Mouse (Mus musculus) intestine, embryonic 15.5 days (tissue): ENCODE results near the gene Plpp7. TPM values are rescaled to one million over a fixed set of nuclear protein-coding genes. Genes with fewer than 3 reads are reported as not detected.

Experiments
- ATAC-seq: fragments of 200-750 bp; cut with Nextera tagmentation; 2 replicates; pipeline ENCODE4 v1.8.0; 2017; ENCODE audit warnings: moderate TSS enrichment, moderate library complexity
- H3K27ac ChIP-seq: fragments of 300-500 bp; sonication (generic); 2 replicates; pipeline ENCODE4 v1.5.1; 2015; ENCODE audit warnings: mild to moderate bottlenecking, inconsistent platforms
- H3K27me3 ChIP-seq: fragments of 300-500 bp; sonication (generic); replicated peaks from 2 replicates; pipeline ENCODE4 v1.6.1; 2015; ENCODE audit warnings: inconsistent platforms
- H3K36me3 ChIP-seq: fragments of 300-500 bp; sonication (generic); 2 replicates; pipeline ENCODE4 v1.6.1; 2015; ENCODE audit warnings: inconsistent platforms
- H3K4me1 ChIP-seq: fragments of 300-500 bp; sonication (generic); replicated peaks from 2 replicates; pipeline ENCODE4 v1.6.1; 2015; ENCODE audit warnings: inconsistent platforms
- H3K4me2 ChIP-seq: fragments of 300-500 bp; sonication (generic); replicated peaks from 2 replicates; pipeline ENCODE4 v1.6.1; 2015; ENCODE audit warnings: mild to moderate bottlenecking, inconsistent platforms
- H3K4me3 ChIP-seq: fragments of 300-500 bp; sonication (generic); replicated peaks from 2 replicates; pipeline ENCODE4 v1.5.1; 2015; ENCODE audit warnings: inconsistent platforms
- H3K9ac ChIP-seq: fragments of 300-500 bp; sonication (generic); 2 replicates; pipeline ENCODE4 v1.6.1; 2015; ENCODE audit warnings: inconsistent platforms
- H3K9me3 ChIP-seq: fragments of 300-500 bp; sonication (generic); 2 replicates; pipeline ENCODE4 v1.6.1; 2016; ENCODE audit warnings: inconsistent platforms
- WGBS: fragments of 180-500 bp; shearing (Covaris S2); methylation state at CpG from one replicate; pipeline ENCODE4 v1.1.7; 2015; 5-methylcytosine and 5-hydroxymethylcytosine counted together
- polyA plus RNA-seq: library from polyadenylated mRNA; unstranded; fragments of >200 nt; fragmentation: Nextera tagmentation; extraction: Ambion mirVana; gene quantifications from 2 replicates; pipeline ENCODE4 v1.2.1, GENCODE M21; 2015

The Plpp7 gene
- polyA plus RNA-seq, 1 experiment from 2014 or later, result 4.3 TPM

- no peak for ATAC-seq
- Histone ChIP-seq H3K27ac (no peak overlapping the region), H3K4me3 (no peak overlapping the region), H3K4me1 (peaks cover 3% of the 10 kb centered on the region; the same call in 1 of the 2 replicates), H3K4me2 (no peak overlapping the region), H3K27me3 (no peaks in the 10 kb centered on the region), H3K9ac (no peak overlapping the region), H3K9me3 (no peaks in the 10 kb centered on the region), H3K36me3 (no peaks in the 10 kb centered on the region)
- WGBS, result 70% methylated on average over 7 of the region's 7 CpGs
These were observed 20.0 kb upstream of the Plpp7 start for GRCm38 (mm10) chr2:32075368-32075767.

- H3K9ac ChIP-seq, result no peak overlapping the region
- no peak overlapping the region for H3K4me3 ChIP-seq
- H3K27ac ChIP-seq, result 0 out of 2 replicates have a peak overlapping the region, but pooled peaks have one; percentile 2
- no peak for ATAC-seq
- peaks cover 4% of the 10 kb centered on the region for H3K4me1 ChIP-seq
- no peaks in the 10 kb centered on the region for H3K36me3 ChIP-seq
- no peaks in the 10 kb centered on the region for H3K9me3 ChIP-seq
- 67% methylated on average over 10 of the region's 10 CpGs for WGBS
- no peak overlapping the region for H3K4me2 ChIP-seq
- H3K27me3 ChIP-seq, result peaks cover 13% of the 10 kb centered on the region
These were observed 17.6 kb upstream of the Plpp7 start for GRCm38 (mm10) chr2:32077744-32078143.

GRCm38 (mm10) chr2:32078522-32078921 lies 16.8 kb upstream of the Plpp7 start:
- H3K36me3 ChIP-seq, result no peaks in the 10 kb centered on the region
- 0 out of 2 replicates have a peak overlapping the region, but pooled peaks have one; percentile 0 for H3K27ac ChIP-seq
- peaks cover 21% of the 10 kb centered on the region for H3K27me3 ChIP-seq
- no peak for ATAC-seq
- no peak overlapping the region for H3K4me2 ChIP-seq
- H3K4me3 ChIP-seq, result no peak overlapping the region
- H3K9me3 ChIP-seq, result no peaks in the 10 kb centered on the region
- peaks cover 12% of the 10 kb centered on the region for H3K4me1 ChIP-seq
- 46% methylated on average over 8 of the region's 8 CpGs for WGBS
- no peak overlapping the region for H3K9ac ChIP-seq

GRCm38 (mm10) chr2:32079191-32079725 lies 16.1 kb upstream of the Plpp7 start:
- H3K4me2 ChIP-seq, result no peak overlapping the region
- no peak for ATAC-seq
- no peak overlapping the region for H3K4me3 ChIP-seq
- 88% methylated on average over 14 of the region's 14 CpGs for WGBS
- H3K4me1 ChIP-seq, result peaks cover 19% of the 10 kb centered on the region
- no peak overlapping the region for H3K9ac ChIP-seq
- H3K36me3 ChIP-seq, result no peaks in the 10 kb centered on the region
- H3K27ac ChIP-seq, result no peak overlapping the region
- H3K27me3 ChIP-seq, result peaks cover 28% of the 10 kb centered on the region
- H3K9me3 ChIP-seq, result no peaks in the 10 kb centered on the region

- Histone ChIP-seq H3K9ac (no peak overlapping the region), H3K4me3 (no peak overlapping the region), H3K4me1 (peaks cover 22% of the 10 kb centered on the region), H3K36me3 (no peaks in the 10 kb centered on the region), H3K27ac (no peak overlapping the region), H3K27me3 (peaks cover 40% of the 10 kb centered on the region), H3K9me3 (no peaks in the 10 kb centered on the region), H3K4me2 (no peak overlapping the region)
- 77% methylated on average over 3 of the region's 3 CpGs for WGBS
- ATAC-seq, result peak; percentile 20; the same call in 1 of the 2 replicates
These were observed 14.6 kb upstream of the Plpp7 start for GRCm38 (mm10) chr2:32080681-32081080.

GRCm38 (mm10) chr2:32081296-32081929 lies 13.9 kb upstream of the Plpp7 start:
- no peak overlapping the region for H3K9ac ChIP-seq
- no peaks in the 10 kb centered on the region for H3K36me3 ChIP-seq
- peak overlapping the region; percentile 69 for H3K4me3 ChIP-seq
- peaks cover 22% of the 10 kb centered on the region for H3K4me1 ChIP-seq
- H3K9me3 ChIP-seq, result no peaks in the 10 kb centered on the region
- H3K27me3 ChIP-seq, result peaks cover 47% of the 10 kb centered on the region
- H3K4me2 ChIP-seq, result peak overlapping the region; percentile 100
- no peak overlapping the region for H3K27ac ChIP-seq
- no peak for ATAC-seq
- WGBS, result 78% methylated on average over 14 of the region's 14 CpGs

- Histone ChIP-seq H3K27me3 (peaks cover 56% of the 10 kb centered on the region), H3K4me1 (peaks cover 22% of the 10 kb centered on the region), H3K27ac (peak overlapping the region; percentile 3; the same call in 1 of the 2 replicates), H3K36me3 (no peaks in the 10 kb centered on the region), H3K4me2 (peak overlapping the region; percentile 100), H3K9me3 (no peaks in the 10 kb centered on the region), H3K9ac (peak overlapping the region; percentile 58; the same call in 1 of the 2 replicates), H3K4me3 (peak overlapping the region; percentile 69)
- ATAC-seq, result no peak
- WGBS, result 44% methylated on average over 2 of the region's 2 CpGs
These were observed 13.1 kb upstream of the Plpp7 start for GRCm38 (mm10) chr2:32082229-32082628.

- Histone ChIP-seq H3K27me3 (peaks cover 67% of the 10 kb centered on the region), H3K4me2 (peak overlapping the region; percentile 100), H3K4me1 (peaks cover 24% of the 10 kb centered on the region), H3K9ac (peak overlapping the region; percentile 58), H3K4me3 (peak overlapping the region; percentile 69), H3K9me3 (no peaks in the 10 kb centered on the region), H3K36me3 (no peaks in the 10 kb centered on the region), H3K27ac (peak overlapping the region; percentile 48; the same call in 1 of the 2 replicates)
- under 1% methylated on average over 90 of the region's 91 CpGs for WGBS
- ATAC-seq, result peak; percentile 70
These were observed 11.9 kb upstream of the Plpp7 start for GRCm38 (mm10) chr2:32083159-32084011.

- Histone ChIP-seq H3K4me2 (peak within 1 kb of the TSS; percentile 100), H3K36me3 (no peaks in the 10 kb centered on the region), H3K4me3 (peak within 1 kb of the TSS; percentile 69), H3K9ac (peak within 1 kb of the TSS; percentile 58), H3K4me1 (peaks cover 27% of the 10 kb centered on the region), H3K27me3 (peaks cover 72% of the 10 kb centered on the region), H3K9me3 (no peaks in the 10 kb centered on the region), H3K27ac (no peak within 1 kb of the TSS)
- ATAC-seq, result peak; percentile 43
- under 1% methylated on average over 68 of the region's 68 CpGs for WGBS
These were observed 11.0 kb upstream of the Plpp7 start, which contains the start of gene Fam78a for GRCm38 (mm10) chr2:32084111-32084871. Gene Fam78a (minus strand): TSS chr2:32084857.

- Histone ChIP-seq H3K36me3 (no peaks in the 10 kb centered on the region), H3K27ac (no peak overlapping the region), H3K9ac (no peak overlapping the region), H3K4me2 (peak overlapping the region; percentile 100), H3K4me1 (peaks cover 27% of the 10 kb centered on the region), H3K27me3 (peaks cover 72% of the 10 kb centered on the region), H3K4me3 (peak overlapping the region; percentile 69), H3K9me3 (no peaks in the 10 kb centered on the region)
- no peak; the same call in 1 of the 2 replicates for ATAC-seq
- 32% methylated on average over 2 of the region's 2 CpGs for WGBS
These were observed 10.5 kb upstream of the Plpp7 start for GRCm38 (mm10) chr2:32084872-32085199.

- 64% methylated on average over 2 of the region's 2 CpGs for WGBS
- H3K4me2 ChIP-seq, result no peak overlapping the region
- peaks cover 74% of the 10 kb centered on the region for H3K27me3 ChIP-seq
- H3K9ac ChIP-seq, result no peak overlapping the region
- no peaks in the 10 kb centered on the region for H3K9me3 ChIP-seq
- no peaks in the 10 kb centered on the region for H3K36me3 ChIP-seq
- no peak overlapping the region for H3K4me3 ChIP-seq
- H3K4me1 ChIP-seq, result peaks cover 27% of the 10 kb centered on the region
- H3K27ac ChIP-seq, result no peak overlapping the region
- ATAC-seq, result no peak
These were observed 10.1 kb upstream of the Plpp7 start for GRCm38 (mm10) chr2:32085231-32085630.

GRCm38 (mm10) chr2:32087606-32088005 lies 7.7 kb upstream of the Plpp7 start:
- Histone ChIP-seq H3K27ac (no peak overlapping the region), H3K4me1 (peaks cover 27% of the 10 kb centered on the region), H3K36me3 (no peaks in the 10 kb centered on the region), H3K9me3 (no peaks in the 10 kb centered on the region), H3K9ac (no peak overlapping the region), H3K4me2 (no peak overlapping the region), H3K27me3 (peaks cover 63% of the 10 kb centered on the region), H3K4me3 (no peak overlapping the region)
- ATAC-seq, result no peak
- WGBS, result 69% methylated on average over 4 of the region's 4 CpGs
